In genomic region chr11:100006624-100007023, GRCm38 (mm10) we compare ENCODE assay signal across 17 mouse cellular contexts. TPM values are rescaled to one million over a fixed set of nuclear protein-coding genes. Genes with fewer than 3 reads are reported as not detected.
DNase-seq lines count a peak whose midpoint lies in the region; ATAC-seq and TF ChIP-seq lines count a peak whose summit lies in the region.
"Had no signal": no experiment of that assay in that cellular context is flagged by ENCODE, and none has a peak within 500 bp of the region (broad histone marks: within the 10 kb centered on the region; RNA-seq: fewer than 3 reads in every experiment).

No protein-coding gene starts in this region.

- H3K4me3 ChIP-seq in layer of hippocampus, adult 2 months = no peak overlapping the region
- H3K4me3 ChIP-seq: heart, embryonic 13.5 days; limb, embryonic 13.5 days; megakaryocyte, embryonic 14.5 days; neural tube, embryonic 13.5 days had no signal

- no peak for ATAC-seq in CD4-positive, CD25-positive, alpha-beta regulatory T cell, adult 4 months

- TF ChIP-seq CTCF in layer of hippocampus, adult 2 months (conservative IDR thresholded peaks at IDR 0.05) = peak; percentile 65

- DNase-seq in CD4-positive, CD25-positive, alpha-beta regulatory T cell, adult 2 months (ENCODE audit: low read depth, low spot score) = peak; percentile 18
- no peak for DNase-seq in layer of hippocampus, adult 2 months (ENCODE audit: low spot score in 2 of 2)
- DNase-seq in layer of hippocampus, postnatal 10 days (ENCODE audit: low spot score in 2 of 2) = no peak
- peak; percentile 7 for DNase-seq in CD4-positive helper T cell, adult 2 months (ENCODE audit: low read depth, low spot score)
- peak; percentile 1 for DNase-seq in c-Kit-positive CD71-positive TER-119-negative erythroid progenitor cells, embryonic 14.5 days (ENCODE audit: low read depth)
- DNase-seq in adipocyte (ENCODE audit: low spot score) = no peak
- no peak for DNase-seq in cerebellum, adult 8-10 months
- DNase-seq: cerebellum, postnatal 36 days; right cerebral cortex, postnatal 25 days had no signal

- H3K27ac ChIP-seq in layer of hippocampus, adult 2 months = no peak overlapping the region
- H3K27ac ChIP-seq: heart, embryonic 13.5 days; limb, embryonic 13.5 days; neural tube, embryonic 13.5 days had no signal

RNA-seq across cellular contexts. Expression of gene Krt33a, which starts 9.4 kb away (rescaled TPM):
- not detected for polyA plus RNA-seq in CD4-positive, CD25-positive, alpha-beta regulatory T cell, adult 4 months (2017; shearing (Covaris generic))
- not detected for total RNA-seq in layer of hippocampus, adult 2 months (2021)
- not detected for total RNA-seq in layer of hippocampus, postnatal 10 days (2021)
- total RNA-seq: adrenal gland, adult 18-20 months had no signal
- polyA plus RNA-seq: frontal cortex, adult 2 months; heart, embryonic 13.5 days; intestine, embryonic 14.5 days; limb, embryonic 13.5 days; neural tube, embryonic 13.5 days had no signal

RNA-seq across cellular contexts. Expression of gene Krtap17-1, which starts 12.8 kb away (rescaled TPM):
- not detected for polyA plus RNA-seq in CD4-positive, CD25-positive, alpha-beta regulatory T cell, adult 4 months (2017; shearing (Covaris generic))
- not detected for total RNA-seq in layer of hippocampus, adult 2 months (2021)
- total RNA-seq in layer of hippocampus, postnatal 10 days (2021) = not detected
- total RNA-seq: adrenal gland, adult 18-20 months had no signal
- polyA plus RNA-seq: frontal cortex, adult 2 months; heart, embryonic 13.5 days; intestine, embryonic 14.5 days; neural tube, embryonic 13.5 days had no signal

RNA-seq across cellular contexts. Expression of gene Krtap16-1, which starts 20.2 kb away (rescaled TPM):
- not detected for polyA plus RNA-seq in CD4-positive, CD25-positive, alpha-beta regulatory T cell, adult 4 months (2017; shearing (Covaris generic))
- total RNA-seq in layer of hippocampus, adult 2 months (2021) = not detected
- total RNA-seq in layer of hippocampus, postnatal 10 days (2021) = not detected
- total RNA-seq: adrenal gland, adult 18-20 months had no signal
- polyA plus RNA-seq: heart, embryonic 13.5 days; intestine, embryonic 14.5 days; limb, embryonic 13.5 days; neural tube, embryonic 13.5 days had no signal

RNA-seq across cellular contexts. Expression of gene Krt33b, which starts 23.0 kb away (rescaled TPM):
- polyA plus RNA-seq in CD4-positive, CD25-positive, alpha-beta regulatory T cell, adult 4 months (2017; shearing (Covaris generic)) = not detected
- not detected for total RNA-seq in layer of hippocampus, adult 2 months (2021)
- total RNA-seq in layer of hippocampus, postnatal 10 days (2021) = not detected
- total RNA-seq: adrenal gland, adult 18-20 months had no signal
- polyA plus RNA-seq: frontal cortex, adult 2 months; heart, embryonic 13.5 days; intestine, embryonic 14.5 days; neural tube, embryonic 13.5 days had no signal

RNA-seq across cellular contexts. Expression of gene Krtap29-1, which starts 27.8 kb away (rescaled TPM):
- not detected for polyA plus RNA-seq in CD4-positive, CD25-positive, alpha-beta regulatory T cell, adult 4 months (2017; shearing (Covaris generic))
- total RNA-seq in layer of hippocampus, adult 2 months (2021) = not detected
- total RNA-seq in layer of hippocampus, postnatal 10 days (2021) = not detected
- total RNA-seq: adrenal gland, adult 18-20 months had no signal
- polyA plus RNA-seq: frontal cortex, adult 2 months; heart, embryonic 13.5 days; intestine, embryonic 14.5 days; limb, embryonic 13.5 days; neural tube, embryonic 13.5 days had no signal

Comparison
In these comparisons a context has a peak if more than half of its experiments do, and no peak if none do; other contexts are left out.
1. DNase-seq: peak in CD4-positive, CD25-positive, alpha-beta regulatory T cell, adult 2 months (single experiment), CD4-positive helper T cell, adult 2 months (single experiment) and c-Kit-positive CD71-positive TER-119-negative erythroid progenitor cells, embryonic 14.5 days (single experiment); none in layer of hippocampus, adult 2 months (0 of 2), layer of hippocampus, postnatal 10 days (0 of 2), adipocyte (single experiment) and cerebellum, adult 8-10 months (single experiment).